Mouse (Mus musculus): ENCODE measurements at regions not wholly inside any gene's neighbourhood (a gene's known extent, or its start where the extent isn't known, plus 50 kb on each side); places are given as distances from the start of the nearest gene placed in this dataset.

GRCm38 (mm10) chr4:99574021-99574531 lies 82.0 kb upstream of the Foxd3 start:
- Histone ChIP-seq H3K4me2 (no peak overlapping the region), H3K4me3 (no peak overlapping the region), H3K27ac (ENCODE audit: poor library complexity, severe bottlenecking) (no peak overlapping the region), H3K9ac (no peak overlapping the region), H3K36me3 (no peaks in the 10 kb centered on the region), H3K27me3 (replicated peaks) (peaks cover 29% of the 10 kb centered on the region), H3K9me3 (replicated peaks) (no peaks in the 10 kb centered on the region), H3K4me1 (replicated peaks) (peaks cover 10% of the 10 kb centered on the region)
- 49% methylated on average over 11 of the region's 11 CpGs for WGBS
- no peak for ATAC-seq (ENCODE audit: insufficient number of reproducible peaks, low FRiP score)

- 36% methylated on average over 4 of the region's 4 CpGs for WGBS
These were observed 81.1 kb upstream of the Foxd3 start for GRCm38 (mm10) chr4:99574984-99575383.

GRCm38 (mm10) chr4:99597781-99598180 lies 58.3 kb upstream of the Foxd3 start:
- H3K4me2 ChIP-seq, result no peak overlapping the region
- WGBS, result 82% methylated on average over 5 of the region's 5 CpGs
- H3K9me3 ChIP-seq (replicated peaks), result no peaks in the 10 kb centered on the region
- H3K4me1 ChIP-seq (replicated peaks), result 0 out of 2 replicates have a peak, but pooled peaks cover 2% of the 10 kb centered on the region
- no peak overlapping the region for H3K9ac ChIP-seq
- no peaks in the 10 kb centered on the region for H3K36me3 ChIP-seq
- no peaks in the 10 kb centered on the region for H3K27me3 ChIP-seq (replicated peaks)
- H3K4me3 ChIP-seq, result no peak overlapping the region
- H3K27ac ChIP-seq (ENCODE audit: poor library complexity, severe bottlenecking), result no peak overlapping the region
- ATAC-seq (ENCODE audit: insufficient number of reproducible peaks, low FRiP score), result no peak

More at GRCm38 (mm10) chr4:99574984-99575383, 81.1 kb upstream of the Foxd3 start:
- H3K36me3 ChIP-seq, result no peaks in the 10 kb centered on the region
- H3K27me3 ChIP-seq (replicated peaks), result peaks cover 29% of the 10 kb centered on the region
- H3K4me3 ChIP-seq, result no peak overlapping the region
- no peak overlapping the region for H3K9ac ChIP-seq
- no peak overlapping the region for H3K4me2 ChIP-seq
- ATAC-seq (ENCODE audit: insufficient number of reproducible peaks, low FRiP score), result no peak
- H3K9me3 ChIP-seq (replicated peaks), result no peaks in the 10 kb centered on the region
- H3K27ac ChIP-seq (ENCODE audit: poor library complexity, severe bottlenecking), result no peak overlapping the region
- H3K4me1 ChIP-seq (replicated peaks), result peaks cover 10% of the 10 kb centered on the region

GRCm38 (mm10) chr4:99600741-99601140 lies 55.4 kb upstream of the Foxd3 start:
- no peak overlapping the region for H3K27ac ChIP-seq (ENCODE audit: poor library complexity, severe bottlenecking)
- H3K4me1 ChIP-seq (replicated peaks), result 0 out of 2 replicates have a peak, but pooled peaks cover 2% of the 10 kb centered on the region
- WGBS, result 27% methylated on average over 10 of the region's 10 CpGs
- no peaks in the 10 kb centered on the region for H3K27me3 ChIP-seq (replicated peaks)
- H3K9me3 ChIP-seq (replicated peaks), result no peaks in the 10 kb centered on the region
- H3K4me3 ChIP-seq, result peak overlapping the region; percentile 24
- no peaks in the 10 kb centered on the region for H3K36me3 ChIP-seq
- peak overlapping the region; percentile 61 for H3K4me2 ChIP-seq
- ATAC-seq (ENCODE audit: insufficient number of reproducible peaks, low FRiP score), result no peak
- no peak overlapping the region for H3K9ac ChIP-seq

- ATAC-seq (ENCODE audit: insufficient number of reproducible peaks, low FRiP score), result no peak
- peak overlapping the region; percentile 61 for H3K4me2 ChIP-seq
- 0 out of 2 replicates have a peak, but pooled peaks cover 2% of the 10 kb centered on the region for H3K4me1 ChIP-seq (replicated peaks)
- H3K4me3 ChIP-seq, result peak overlapping the region; percentile 24; the same call in 1 of the 2 replicates
- no peak overlapping the region for H3K9ac ChIP-seq
- 35% methylated on average over 6 of the region's 6 CpGs for WGBS
- H3K9me3 ChIP-seq (replicated peaks), result no peaks in the 10 kb centered on the region
- no peak overlapping the region for H3K27ac ChIP-seq (ENCODE audit: poor library complexity, severe bottlenecking)
- H3K36me3 ChIP-seq, result no peaks in the 10 kb centered on the region
- no peaks in the 10 kb centered on the region for H3K27me3 ChIP-seq (replicated peaks)
These were observed 54.6 kb upstream of the Foxd3 start for GRCm38 (mm10) chr4:99601463-99601862.
